Mouse (Mus musculus) kidney, adult 2 months (tissue): ENCODE results near the gene Mgat4c.

Source experiments
- CTCF ChIP-seq: fragments of 200-500 bp; conservative IDR thresholded peaks from 2 replicates; pipeline ENCODE4 v1.5.1; 2011; ENCODE audit warnings: low read depth, mild to moderate bottlenecking, control low read depth, low read length, moderate library complexity, mixed read lengths; ENCODE audit not compliant: insufficient read depth, insufficient read length
- POLR2A ChIP-seq: fragments of 200-500 bp; IDR thresholded peaks from one replicate; pipeline ENCODE4 v1.6.1; 2011; ENCODE audit warnings: low read depth, low read length, control low read depth

DNA sequence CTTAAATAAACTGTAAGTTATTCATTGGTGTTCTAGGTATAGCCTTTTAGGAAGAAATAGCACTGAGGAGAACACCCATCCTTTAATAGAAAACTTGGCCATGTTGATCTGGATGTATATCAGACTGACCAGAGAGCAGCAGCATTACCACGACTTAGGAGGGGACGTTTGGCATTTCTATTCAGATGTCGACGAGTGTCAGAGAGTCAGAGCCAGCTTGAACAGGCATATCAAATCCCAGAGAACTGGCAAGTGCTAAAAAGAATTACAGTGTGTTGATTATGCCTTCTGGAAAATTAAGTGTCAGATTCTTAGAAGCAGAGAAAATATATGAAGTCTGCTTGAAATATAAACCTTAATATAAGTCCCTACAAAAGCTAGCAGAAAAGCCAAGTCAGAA lies 89.9 kb downstream of the Mgat4c start:
- TF ChIP-seq POLR2A (no peak), CTCF (no peak)
